Mouse (Mus musculus) right cerebral cortex, adult 18-20 months (tissue): ENCODE results near the gene Cryba4.
A peak's percentile ranks its signal among the peaks of the same experiment; 100 is the strongest.

Source experiments
- DNase-seq: peaks from one replicate; pipeline ENCODE4 v3.0.0; 2022; ENCODE audit warnings: mixed read lengths

The Cryba4 gene

DNA sequence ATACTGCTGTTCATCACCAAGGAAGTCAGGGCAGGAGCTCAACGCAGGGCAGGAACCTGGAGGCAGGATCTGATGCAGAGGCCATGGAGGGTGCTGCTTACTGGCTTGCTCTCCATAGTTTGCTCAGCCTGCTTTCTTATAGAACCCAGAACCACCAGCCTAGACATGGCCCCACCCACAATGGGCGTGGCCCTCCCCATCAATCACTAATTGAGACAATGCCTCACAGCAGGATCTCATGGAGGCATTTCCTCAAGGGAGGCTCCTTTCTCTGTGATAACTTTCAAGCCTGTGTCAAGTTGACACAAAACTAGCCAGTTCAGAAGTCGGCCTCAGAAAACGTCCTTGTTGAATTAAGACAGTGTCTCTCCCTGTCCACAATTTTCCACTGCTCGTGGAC, 16.5 kb downstream of the Cryba4 start:
- DNase-seq, result no peak

GRCm38 (mm10) chr5:112228240-112229076, 23.9 kb downstream of the Cryba4 start:
- DNase-seq, result peak; percentile 80

- no peak for DNase-seq
Observed at GRCm38 (mm10) chr5:112227898-112228239, 24.4 kb downstream of the Cryba4 start.

GRCm38 (mm10) chr5:112227354-112227753, 25.0 kb downstream of the Cryba4 start:
- DNase-seq, result peak; percentile 81

GRCm38 (mm10) chr5:112225591-112225990, 26.7 kb downstream of the Cryba4 start:
- DNase-seq, result no peak

GRCm38 (mm10) chr5:112220203-112220602, 32.1 kb downstream of the Cryba4 start:
- DNase-seq, result no peak

DNA sequence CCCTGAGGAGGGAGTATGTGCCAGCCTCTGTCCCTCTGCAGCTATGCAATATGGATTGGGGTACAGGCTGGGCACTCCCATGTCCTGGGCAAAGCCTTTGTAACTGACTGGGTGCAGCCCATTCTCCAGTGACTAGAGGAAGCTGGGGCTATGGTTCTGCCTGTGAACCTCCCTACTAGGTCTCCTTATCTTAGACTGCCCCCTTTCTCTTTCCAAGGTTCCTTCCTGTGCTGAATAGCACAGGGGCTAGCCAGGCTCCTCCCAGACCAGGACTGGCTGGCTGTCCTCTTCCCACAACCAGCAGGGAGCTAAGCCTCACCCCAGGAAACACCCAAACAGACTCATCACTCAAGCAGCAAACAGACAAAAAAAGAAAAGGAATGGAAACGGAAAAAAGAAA, 32.9 kb downstream of the Cryba4 start:
- DNase-seq, result no peak

DNA sequence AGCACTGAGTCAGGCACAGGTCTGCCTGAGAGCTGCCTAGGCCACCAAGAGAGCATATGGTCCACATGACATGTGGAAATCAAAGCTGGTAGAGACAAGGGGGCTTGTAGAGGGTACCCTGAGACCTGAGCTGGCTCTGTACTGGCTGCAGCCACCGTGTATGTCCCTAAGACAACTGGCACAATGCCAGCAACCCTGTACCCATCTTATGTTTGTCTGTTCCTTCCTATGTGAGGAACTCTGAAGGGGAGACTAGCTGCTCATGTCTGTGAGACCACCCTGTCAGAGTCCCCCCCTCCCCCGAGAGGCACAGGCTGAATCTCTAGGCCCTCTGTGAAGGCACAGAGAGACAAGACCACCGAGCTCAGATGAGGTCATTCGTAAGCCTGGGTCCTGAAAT, 33.6 kb downstream of the Cryba4 start:
- no peak for DNase-seq

DNA sequence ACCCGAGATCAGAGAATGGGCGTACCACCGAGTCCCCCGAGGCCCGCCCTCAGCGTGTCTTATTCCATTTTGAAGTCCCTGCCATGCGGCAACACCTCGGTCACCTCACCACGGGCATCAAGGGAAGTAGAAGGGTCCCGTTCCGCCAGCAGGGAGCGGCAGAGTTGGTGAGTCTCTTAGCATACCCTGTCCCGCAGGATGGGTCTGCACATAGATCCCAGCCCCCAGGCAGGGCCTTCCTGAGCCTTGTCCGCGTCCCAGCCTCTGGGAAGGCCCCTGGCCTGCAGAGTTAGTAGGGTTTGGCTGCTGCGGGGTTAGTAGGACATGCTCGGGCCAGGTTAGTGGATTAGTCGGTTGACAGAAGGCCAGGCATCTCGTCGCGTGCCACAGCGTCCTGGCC, 35.3 kb downstream of the Cryba4 start:
- DNase-seq, result no peak

DNA sequence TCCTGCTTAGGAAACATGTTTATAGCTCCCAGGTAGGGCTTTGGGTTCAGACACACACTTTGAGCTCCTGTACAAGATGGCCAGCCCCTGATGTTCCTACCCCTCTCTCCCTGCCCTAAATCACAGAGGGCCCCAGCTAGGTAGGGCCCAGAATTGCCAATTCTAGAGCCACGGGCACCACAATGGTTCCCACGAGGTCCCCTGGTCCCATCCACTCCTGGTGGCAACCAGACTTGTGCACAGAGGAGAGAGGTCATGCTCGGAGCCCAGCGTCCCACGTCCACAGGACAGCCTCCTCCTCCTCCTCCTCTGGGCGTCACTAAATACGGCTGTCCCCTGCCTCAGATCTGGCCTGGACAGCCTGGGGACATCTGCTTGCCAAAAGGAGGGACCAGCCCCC, 36.0 kb downstream of the Cryba4 start:
- DNase-seq, result no peak

GRCm38 (mm10) chr5:112215801-112216251, 36.5 kb downstream of the Cryba4 start:
- DNase-seq, result no peak

DNA sequence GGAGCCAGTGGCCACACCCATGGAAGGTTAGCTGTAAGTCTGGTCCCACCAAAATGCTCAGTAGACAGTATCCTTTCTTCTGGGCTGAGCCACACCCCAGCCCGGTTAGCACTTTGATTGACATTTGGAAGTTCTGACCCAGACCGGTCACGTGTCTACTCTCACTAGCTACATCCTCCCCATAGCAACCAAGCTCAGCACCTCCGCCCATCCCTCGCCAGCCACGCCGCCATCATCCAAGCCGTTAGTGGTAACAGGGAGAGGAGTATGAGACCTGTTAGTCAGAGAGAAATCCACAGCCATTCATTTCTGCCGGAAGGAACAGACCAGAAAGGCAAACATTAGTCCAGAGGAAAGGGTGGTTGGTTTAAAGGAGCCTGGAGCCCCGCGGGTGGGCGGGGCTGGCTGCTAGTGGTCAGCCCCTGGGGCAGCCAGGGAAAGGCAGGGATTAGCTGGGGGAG, 37.0 kb downstream of the Cryba4 start:
- peak; percentile 72 for DNase-seq

DNA sequence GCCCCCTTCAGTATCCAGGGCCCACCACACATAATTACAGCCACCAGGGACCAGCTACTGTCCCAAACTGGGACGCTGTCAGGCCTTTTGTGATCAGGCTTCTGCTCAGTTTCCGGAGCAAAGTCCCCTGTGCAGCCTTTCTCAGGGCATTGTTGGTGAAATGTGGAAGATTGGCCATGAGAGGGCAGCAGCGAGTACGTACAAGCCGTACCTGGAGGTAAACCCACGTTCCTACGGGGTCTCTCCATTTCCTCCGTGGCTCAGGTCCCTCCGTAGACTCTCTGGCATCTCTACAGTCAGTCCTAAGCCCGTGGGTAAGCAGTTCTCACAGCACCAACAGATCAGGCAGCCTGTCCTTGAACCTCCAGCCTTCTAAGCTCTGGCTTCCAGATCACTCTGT, 37.9 kb downstream of the Cryba4 start:
- DNase-seq, result peak; percentile 71

- no peak for DNase-seq
Observed at GRCm38 (mm10) chr5:112213331-112214240, 38.7 kb downstream of the Cryba4 start.

DNA sequence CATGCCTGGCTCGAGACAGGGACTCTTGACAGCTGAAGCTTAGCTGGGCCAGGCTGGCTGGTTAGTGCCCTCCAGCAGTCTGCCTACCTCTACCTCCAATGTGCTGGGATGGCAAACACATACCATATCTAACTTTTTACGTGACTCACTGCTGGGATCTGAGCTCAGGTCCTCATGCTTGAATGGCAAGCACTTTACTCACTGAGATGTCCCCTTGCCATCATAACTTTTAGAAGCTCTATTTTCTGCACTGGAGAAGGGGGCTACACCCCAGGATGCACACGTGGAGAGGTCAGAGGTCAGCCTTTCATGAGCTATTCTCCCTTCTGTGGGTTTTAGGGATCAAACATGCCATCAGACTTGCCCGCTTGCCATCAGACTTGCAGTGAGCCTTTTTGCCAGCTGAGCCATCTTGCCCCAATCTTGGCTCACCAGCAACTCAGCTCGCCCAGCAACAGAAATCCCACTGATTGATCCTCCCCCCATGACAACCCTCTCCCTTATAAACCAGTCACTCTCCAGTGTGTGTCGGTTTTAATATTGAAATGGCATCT, 39.5 kb downstream of the Cryba4 start:
- no peak for DNase-seq

- no peak for DNase-seq
Observed at GRCm38 (mm10) chr5:112211911-112212310, 40.4 kb downstream of the Cryba4 start.

- DNase-seq, result no peak
Observed at GRCm38 (mm10) chr5:112210104-112210503, 42.2 kb downstream of the Cryba4 start.

GRCm38 (mm10) chr5:112208321-112208720, 44.0 kb downstream of the Cryba4 start:
- no peak for DNase-seq

DNA sequence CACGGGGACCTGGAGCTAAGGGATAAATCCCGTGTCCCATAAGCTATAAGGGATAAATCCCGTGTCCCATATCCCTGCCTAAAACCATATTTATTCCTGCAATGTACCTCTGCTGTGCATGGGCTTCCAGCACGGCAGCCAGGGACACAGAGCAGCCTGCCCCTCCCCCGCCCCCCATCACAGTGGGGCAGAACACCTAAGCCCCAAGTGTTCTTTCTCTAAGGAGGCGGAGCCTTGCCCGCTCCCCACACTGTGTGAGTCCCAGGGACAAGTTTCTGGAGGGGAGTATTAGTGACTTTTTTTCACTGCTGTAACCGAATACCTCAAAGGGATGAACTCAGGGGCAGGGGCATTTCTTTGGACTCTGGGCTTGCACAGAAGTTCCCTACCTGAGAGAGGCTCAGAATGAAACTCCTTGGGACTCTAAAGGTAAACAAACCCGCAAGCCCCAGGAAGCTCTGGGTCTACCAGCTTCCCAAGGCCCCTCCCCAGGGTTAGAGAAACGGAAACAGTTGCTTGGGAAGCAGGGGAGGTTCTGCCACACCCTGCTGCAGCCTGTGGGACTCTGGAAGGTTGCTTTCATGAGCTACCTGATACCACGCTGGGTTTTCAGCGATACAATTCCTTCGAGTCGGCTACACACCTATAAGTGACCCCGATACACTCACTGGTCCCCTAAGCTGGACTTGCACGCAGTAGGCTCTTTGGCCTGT, 45.6 kb downstream of the Cryba4 start:
- no peak for DNase-seq

GRCm38 (mm10) chr5:112199656-112200055, 52.7 kb downstream of the Cryba4 start:
- no peak for DNase-seq
